Mouse (Mus musculus) urinary bladder, postnatal 0 days (tissue): ENCODE data around the gene Tsc2. TPM values are rescaled to one million over a fixed set of nuclear protein-coding genes. Genes with fewer than 3 reads are reported as not detected.

Experiments used
- microRNA-seq: library from miRNA; unstranded; fragments of <30 nt; microRNA quantifications from one replicate; pipeline ENCODE4, GENCODE M21; 2016
- polyA plus RNA-seq: library from polyadenylated mRNA; unstranded; fragments of >200 nt; fragmentation: Nextera tagmentation; extraction: Ambion mirVana; gene quantifications from 2 replicates; pipeline ENCODE4 v1.2.1, GENCODE M21; 2015

Tsc2 gene
- polyA plus RNA-seq: 216 and 218 TPM in 2 replicates

GRCm38 (mm10) chr17:24632167-24632812, at the start of gene Tsc2, which contains the start of gene Nthl1:
TSS of gene Tsc2 (minus strand) at chr17:24632630.
TSS of gene Nthl1 (plus strand) at chr17:24632680.

GRCm38 (mm10) chr17:24669545-24670245, 37.3 kb upstream of the Tsc2 start, which contains the start of gene Zfp598:
TSS of gene Zfp598 (plus strand) at chr17:24669687.

GRCm38 (mm10) chr17:24658017-24658758, 25.8 kb upstream of the Tsc2 start, which contains the start of gene Npw:
TSS of gene Npw (minus strand) at chr17:24658457.

GRCm38 (mm10) chr17:24650070-24650616, 17.7 kb upstream of the Tsc2 start, which contains the start of gene Slc9a3r2:
TSS of gene Slc9a3r2 (minus strand) at chr17:24650327.

GRCm38 (mm10) chr17:24549618-24550415, 82.6 kb downstream of the Tsc2 start, which contains the start of gene Pkd1:
TSS of gene Pkd1 (plus strand) at chr17:24549834.

Small RNA genes lying within 50 kb of the gene (microRNA-seq; reads per million reads assigned to microRNA genes)
- 0.93 reads per million for gene Gm24589

Other genes with a start within 250 kb of the Tsc2 start
- gene Rnps1, start 218.1 kb downstream of the Tsc2 start, polyA plus RNA-seq: 112 and 119 TPM in 2 replicates
- gene Eci1, start 206.0 kb downstream of the Tsc2 start, polyA plus RNA-seq: 102 and 104 TPM in 2 replicates
- gene Dnase1l2, start 189.5 kb downstream of the Tsc2 start, polyA plus RNA-seq: 35.1 and 38.3 TPM in 2 replicates
- gene E4f1, start 162.3 kb downstream of the Tsc2 start, polyA plus RNA-seq: 17.7 and 19.5 TPM in 2 replicates
- 41.5 and 50.1 TPM in 2 replicates for gene Pgp, start 162.2 kb downstream of the Tsc2 start, polyA plus RNA-seq
- not detected in 2 replicates for gene Bricd5, start 158.7 kb downstream of the Tsc2 start, polyA plus RNA-seq
- 11.2 and 13.5 TPM in 2 replicates for gene Mlst8, start 153.6 kb downstream of the Tsc2 start, polyA plus RNA-seq
- gene Caskin1, start 144.0 kb downstream of the Tsc2 start, polyA plus RNA-seq: 0.23 and 0.41 TPM in 2 replicates
- gene Traf7, start 104.7 kb downstream of the Tsc2 start, polyA plus RNA-seq: 50.4 and 54.8 TPM in 2 replicates
- 2.2 and 2.6 TPM in 2 replicates for gene Rab26, start 98.4 kb downstream of the Tsc2 start, polyA plus RNA-seq
- gene Pkd1, start 82.8 kb downstream of the Tsc2 start, polyA plus RNA-seq: 28.6 and 36.5 TPM in 2 replicates
- gene Nthl1, start 50 bp upstream of the Tsc2 start, polyA plus RNA-seq: 9.8 and 11.3 TPM in 2 replicates
- 33.6 and 38.2 TPM in 2 replicates for gene Slc9a3r2, start 17.7 kb upstream of the Tsc2 start, polyA plus RNA-seq
- not detected in 2 replicates for gene Npw, start 25.8 kb upstream of the Tsc2 start, polyA plus RNA-seq
- gene Zfp598, start 37.1 kb upstream of the Tsc2 start, polyA plus RNA-seq: 10.0 and 11.2 TPM in 2 replicates
- gene Syngr3, start 57.3 kb upstream of the Tsc2 start, polyA plus RNA-seq: 0.08 and 0.41 TPM in 2 replicates
- gene Gfer, start 63.5 kb upstream of the Tsc2 start, polyA plus RNA-seq: 28.0 and 29.7 TPM in 2 replicates
- gene Noxo1, start 63.6 kb upstream of the Tsc2 start, polyA plus RNA-seq: 1.4 and 2.0 TPM in 2 replicates
- 31.4 and 34.7 TPM in 2 replicates for gene Tbl3, start 75.0 kb upstream of the Tsc2 start, polyA plus RNA-seq
- 0.24 TPM in 1 of 2 replicates, not detected in the other for gene Rnf151, start 85.4 kb upstream of the Tsc2 start, polyA plus RNA-seq
- gene Rps2, start 85.5 kb upstream of the Tsc2 start, polyA plus RNA-seq: 1,136 and 1,298 TPM in 2 replicates
- gene Ndufb10, start 91.8 kb upstream of the Tsc2 start, polyA plus RNA-seq: 218 and 232 TPM in 2 replicates
- 0.16 and 0.19 TPM in 2 replicates for gene Rpl3l, start 95.2 kb upstream of the Tsc2 start, polyA plus RNA-seq
- gene Msrb1, start 104.0 kb upstream of the Tsc2 start, polyA plus RNA-seq: 203 and 213 TPM in 2 replicates
- gene Hs3st6, start 120.4 kb upstream of the Tsc2 start, polyA plus RNA-seq: 0.25 and 0.64 TPM in 2 replicates
- gene Meiob, start 171.7 kb upstream of the Tsc2 start, polyA plus RNA-seq: 0.10 TPM in 1 of 2 replicates, not detected in the other
- gene Hagh, start 207.5 kb upstream of the Tsc2 start, polyA plus RNA-seq: 44.1 and 47.3 TPM in 2 replicates
- gene Fahd1, start 217.7 kb upstream of the Tsc2 start, polyA plus RNA-seq: 16.1 and 17.5 TPM in 2 replicates
- 0.07 TPM in 1 of 2 replicates, not detected in the other for gene Igfals, start 233.4 kb upstream of the Tsc2 start, polyA plus RNA-seq